Mouse (Mus musculus) CH12.LX (cell line): ENCODE measurements around the gene Foxa1.

Experiments
- CTCF ChIP-seq, 2 experiments: IDR thresholded peaks in 1 of 2; conservative IDR thresholded peaks in 1 of 2; 2 replicates each; pipeline ENCODE4 v1.5.1; 2011 to 2012; ENCODE audit warnings: low read depth in 2 of 2, low read length in 2 of 2, improper control_type of control experiment in 1 of 2, inconsistent platforms in 1 of 2, mild to moderate bottlenecking in 1 of 2, moderate library complexity in 1 of 2
- EP300 ChIP-seq: IDR thresholded peaks from 2 replicates; pipeline ENCODE4 v1.6.1; 2011; ENCODE audit warnings: low read length, improper control_type of control experiment

DNA sequence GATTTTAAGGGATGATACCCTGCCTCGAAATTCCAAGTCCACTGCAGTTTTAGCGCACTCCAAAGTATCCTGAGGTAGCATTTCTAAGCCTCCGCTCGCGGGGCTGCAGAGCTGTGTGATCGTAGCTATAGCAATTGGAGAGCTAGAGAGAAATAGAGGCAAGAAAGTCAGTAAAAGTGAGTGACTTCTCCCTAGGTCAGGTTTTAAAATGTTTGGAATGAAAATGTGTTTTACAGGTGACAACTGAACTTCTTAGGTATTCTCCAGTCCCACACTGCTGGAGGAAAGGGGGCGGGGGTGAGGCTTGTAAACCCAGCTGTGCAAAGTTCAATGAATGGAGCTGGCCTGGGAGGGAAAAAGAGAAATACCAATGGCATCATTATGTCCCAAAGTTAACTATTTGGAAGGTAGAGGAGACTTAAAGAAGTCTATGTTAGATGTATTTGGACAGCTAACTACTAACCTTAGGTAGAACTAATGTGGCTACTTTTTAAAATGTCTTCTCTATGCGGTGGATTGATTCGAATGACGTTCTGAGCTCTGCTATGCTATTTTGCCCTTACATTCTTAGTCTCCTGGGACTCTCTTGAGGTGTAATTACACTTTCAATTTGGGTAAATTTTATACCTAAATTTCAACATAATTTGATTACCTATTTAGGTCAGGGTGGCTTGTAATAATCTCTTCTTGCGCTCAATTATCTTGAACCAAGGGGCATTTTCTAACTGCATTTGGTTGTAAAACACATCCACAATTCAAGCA lies 9.6 kb downstream of the Foxa1 start:
- TF ChIP-seq CTCF (conservative IDR thresholded peaks at IDR 0.05 in 1 of 2, IDR thresholded peaks at IDR 0.05 in 1 of 2; ENCODE audit: low read depth in 2 of 2, low read length in 2 of 2) (no peak), EP300 (no peak)
